Mouse (Mus musculus): ENCODE results near the gene Dapk3. TPM values are rescaled to one million over a fixed set of nuclear protein-coding genes. Genes with fewer than 3 reads are reported as not detected.
A peak's percentile ranks its signal among the peaks of the same experiment; 100 is the strongest.

Dapk3 gene
- polyA plus RNA-seq, 1 experiment: 52.6 TPM

- Histone ChIP-seq H3K27ac (ENCODE audit: control insufficient read depth, insufficient read depth, low read depth, low read length) (no peak overlapping the region), H3K27me3 (ENCODE audit: control insufficient read depth, insufficient read depth, low read length) (no peaks in the 10 kb centered on the region), H3K36me3 (ENCODE audit: control insufficient read depth, insufficient read depth, low read length) (no peaks in the 10 kb centered on the region), H3K4me1 (ENCODE audit: control insufficient read depth, insufficient read depth, low read length) (peaks cover 43% of the 10 kb centered on the region), H3K4me3 (ENCODE audit: control insufficient read depth, low read depth, low read length) (no peak overlapping the region; the same call in none of the 2 replicates)
- TF ChIP-seq POLR2A (IDR thresholded peaks at IDR 0.05; ENCODE audit: control insufficient read depth, low read depth, low read length) (no peak), CTCF (IDR thresholded peaks at IDR 0.05; ENCODE audit: control insufficient read depth, insufficient read depth, insufficient replicate concordance, low read depth, low read length) (no peak; the same call in 1 of the 2 replicates)
Observed at GRCm38 (mm10) chr10:81190912-81191321, 8.1 kb downstream of the Dapk3 start.

- Histone ChIP-seq H3K27ac (ENCODE audit: control insufficient read depth, insufficient read depth, low read depth, low read length) (no peak overlapping the region; the same call in 1 of the 2 replicates), H3K4me1 (ENCODE audit: control insufficient read depth, insufficient read depth, low read length) (peaks cover 43% of the 10 kb centered on the region), H3K4me3 (ENCODE audit: control insufficient read depth, low read depth, low read length) (peak overlapping the region; percentile 7), H3K36me3 (ENCODE audit: control insufficient read depth, insufficient read depth, low read length) (no peaks in the 10 kb centered on the region), H3K27me3 (ENCODE audit: control insufficient read depth, insufficient read depth, low read length) (no peaks in the 10 kb centered on the region)
- TF ChIP-seq POLR2A (IDR thresholded peaks at IDR 0.05; ENCODE audit: control insufficient read depth, low read depth, low read length) (no peak), CTCF (IDR thresholded peaks at IDR 0.05; ENCODE audit: control insufficient read depth, insufficient read depth, insufficient replicate concordance, low read depth, low read length) (no peak)
Observed at GRCm38 (mm10) chr10:81191342-81191982, 8.7 kb downstream of the Dapk3 start.

- TF ChIP-seq CTCF (IDR thresholded peaks at IDR 0.05; ENCODE audit: control insufficient read depth, insufficient read depth, insufficient replicate concordance, low read depth, low read length) (no peak), POLR2A (IDR thresholded peaks at IDR 0.05; ENCODE audit: control insufficient read depth, low read depth, low read length) (no peak; the same call in 1 of the 2 replicates)
- Histone ChIP-seq H3K36me3 (ENCODE audit: control insufficient read depth, insufficient read depth, low read length) (no peaks in the 10 kb centered on the region), H3K27ac (ENCODE audit: control insufficient read depth, insufficient read depth, low read depth, low read length) (peak overlapping the region; percentile 83), H3K27me3 (ENCODE audit: control insufficient read depth, insufficient read depth, low read length) (no peaks in the 10 kb centered on the region), H3K4me1 (ENCODE audit: control insufficient read depth, insufficient read depth, low read length) (peaks cover 44% of the 10 kb centered on the region), H3K4me3 (ENCODE audit: control insufficient read depth, low read depth, low read length) (peak overlapping the region; percentile 85)
Observed at GRCm38 (mm10) chr10:81192270-81192967, 9.6 kb downstream of the Dapk3 start.

GRCm38 (mm10) chr10:81192968-81193501, 10.2 kb downstream of the Dapk3 start:
- H3K27ac ChIP-seq (ENCODE audit: control insufficient read depth, insufficient read depth, low read depth, low read length): peak overlapping the region; percentile 83
- no peaks in the 10 kb centered on the region for H3K27me3 ChIP-seq (ENCODE audit: control insufficient read depth, insufficient read depth, low read length)
- H3K4me3 ChIP-seq (ENCODE audit: control insufficient read depth, low read depth, low read length): peak overlapping the region; percentile 85

GRCm38 (mm10) chr10:81193991-81194774, 11.4 kb downstream of the Dapk3 start:
- H3K4me3 ChIP-seq (ENCODE audit: control insufficient read depth, low read depth, low read length): peak overlapping the region; percentile 88
- H3K36me3 ChIP-seq (ENCODE audit: control insufficient read depth, insufficient read depth, low read length): no peaks in the 10 kb centered on the region
- TF ChIP-seq CTCF (IDR thresholded peaks at IDR 0.05; ENCODE audit: control insufficient read depth, insufficient read depth, insufficient replicate concordance, low read depth, low read length): no peak
- peak; percentile 61; the same call in 1 of the 2 replicates for TF ChIP-seq POLR2A (IDR thresholded peaks at IDR 0.05; ENCODE audit: control insufficient read depth, low read depth, low read length)
- peaks cover 45% of the 10 kb centered on the region for H3K4me1 ChIP-seq (ENCODE audit: control insufficient read depth, insufficient read depth, low read length)
- no peaks in the 10 kb centered on the region for H3K27me3 ChIP-seq (ENCODE audit: control insufficient read depth, insufficient read depth, low read length)
- peak overlapping the region; percentile 61 for H3K27ac ChIP-seq (ENCODE audit: control insufficient read depth, insufficient read depth, low read depth, low read length)

More at GRCm38 (mm10) chr10:81192968-81193501, 10.2 kb downstream of the Dapk3 start:
- no peak for TF ChIP-seq CTCF (IDR thresholded peaks at IDR 0.05; ENCODE audit: control insufficient read depth, insufficient read depth, insufficient replicate concordance, low read depth, low read length)
- no peak for TF ChIP-seq POLR2A (IDR thresholded peaks at IDR 0.05; ENCODE audit: control insufficient read depth, low read depth, low read length)
- Histone ChIP-seq H3K36me3 (ENCODE audit: control insufficient read depth, insufficient read depth, low read length) (no peaks in the 10 kb centered on the region), H3K4me1 (ENCODE audit: control insufficient read depth, insufficient read depth, low read length) (peaks cover 45% of the 10 kb centered on the region)

- H3K4me1 ChIP-seq (ENCODE audit: control insufficient read depth, insufficient read depth, low read length): peaks cover 37% of the 10 kb centered on the region
- TF ChIP-seq CTCF (IDR thresholded peaks at IDR 0.05; ENCODE audit: control insufficient read depth, insufficient read depth, insufficient replicate concordance, low read depth, low read length) (no peak), POLR2A (IDR thresholded peaks at IDR 0.05; ENCODE audit: control insufficient read depth, low read depth, low read length) (no peak; the same call in 1 of the 2 replicates)
- peak overlapping the region; percentile 34 for H3K27ac ChIP-seq (ENCODE audit: control insufficient read depth, insufficient read depth, low read depth, low read length)
- H3K27me3 ChIP-seq (ENCODE audit: control insufficient read depth, insufficient read depth, low read length): no peaks in the 10 kb centered on the region
- H3K36me3 ChIP-seq (ENCODE audit: control insufficient read depth, insufficient read depth, low read length): no peaks in the 10 kb centered on the region
- H3K4me3 ChIP-seq (ENCODE audit: control insufficient read depth, low read depth, low read length): peak overlapping the region; percentile 88
Observed at GRCm38 (mm10) chr10:81195300-81195699, 12.5 kb downstream of the Dapk3 start.
